Comparison of ENCODE assay signal across 9 mouse cellular contexts in genomic region chr1:55960291-55960690, GRCm38 (mm10).
DNase-seq lines count a peak whose midpoint lies in the region; TF ChIP-seq lines count a peak whose summit lies in the region.
"Had no signal": no experiment of that assay in that cellular context is flagged by ENCODE, and none has a peak within 500 bp of the region (broad histone marks: within the 10 kb centered on the region; RNA-seq: fewer than 3 reads in every experiment).

No protein-coding gene starts in this region.

- DNase-seq in CH12.LX (ENCODE audit: extremely low read depth) (peak; percentile 69), WW6 (ENCODE audit: low read depth, low spot score) (peak; percentile 11)
- peak; percentile 86 for DNase-seq in cerebellum, postnatal 14 days
- peak; percentile 64 for DNase-seq in gastrocnemius, postnatal 10 days
- peak; percentile 62 to 79 for DNase-seq in layer of hippocampus, adult 8-10 months (ENCODE audit: low spot score in 2 of 2)
- peak; percentile 57 for DNase-seq in lung, postnatal 14 days
- DNase-seq in right cerebral cortex, postnatal 10 days (ENCODE audit: low spot score in 2 of 2), result peak; percentile 88 to 92
- no peak for DNase-seq in T-cell, adult 2 months (ENCODE audit: low spot score)

- no peaks in the 10 kb centered on the region for H3K79me2 ChIP-seq in CH12.LX (replicated peaks; ENCODE audit: control insufficient read depth, extremely low read depth, insufficient read depth, poor library complexity, severe bottlenecking)

- H3K27me3 ChIP-seq in CH12.LX (replicated peaks), result no peaks in the 10 kb centered on the region

- H3K27ac ChIP-seq in CH12.LX (ENCODE audit: insufficient read depth, low read depth), result no peak overlapping the region
- H3K27ac ChIP-seq: limb, embryonic 12.5 days had no signal

- H3K4me1 ChIP-seq in CH12.LX (ENCODE audit: control insufficient read depth in 1 of 2, insufficient read depth in 2 of 2), result peaks cover 0 to 7% of the 10 kb centered on the region in 2 experiments; a peak in 2 of 4 replicates
- H3K4me1 ChIP-seq: limb, embryonic 12.5 days had no signal

- in situ Hi-C loops in CH12.LX (cut with MboI; ENCODE audit: low pct_ligation_motif_present, low pct_unique_long_range_greater_than_20kb, low sequenced_read_pairs), result no loop called here

- H3K4me3 ChIP-seq in CH12.LX (replicated peaks in 1 of 3; ENCODE audit: low read depth in 2 of 3, low read length in 2 of 3, poor library complexity in 1 of 3), result no peak overlapping the region
- H3K4me3 ChIP-seq: limb, embryonic 12.5 days had no signal

- no peak for TF ChIP-seq EP300 in CH12.LX (IDR thresholded peaks at IDR 0.05; ENCODE audit: low read length)

- no peaks in the 10 kb centered on the region for H3K9me3 ChIP-seq in CH12.LX (replicated peaks; ENCODE audit: low read length)
- H3K9me3 ChIP-seq: limb, embryonic 12.5 days had no signal

- no peak overlapping the region for H3K4me2 ChIP-seq in CH12.LX (ENCODE audit: insufficient read depth, low read depth, poor library complexity, severe bottlenecking)
- H3K4me2 ChIP-seq: limb, embryonic 12.5 days had no signal

- TF ChIP-seq POLR2A in CH12.LX (IDR thresholded peaks at IDR 0.05; ENCODE audit: low read depth, low read length), result no peak

- TF ChIP-seq CTCF in CH12.LX (conservative IDR thresholded peaks at IDR 0.05 in 1 of 2, IDR thresholded peaks at IDR 0.05 in 1 of 2; ENCODE audit: low read depth in 2 of 2, low read length in 2 of 2), result peak; percentile 82 to 84

- H3K36me3 ChIP-seq in CH12.LX (replicated peaks in 1 of 2; ENCODE audit: control insufficient read depth in 1 of 2, insufficient read depth in 1 of 2, low read length in 1 of 2), result no peaks in the 10 kb centered on the region
- H3K36me3 ChIP-seq: limb, embryonic 12.5 days had no signal

- dilution Hi-C loops in CH12.LX (cut with MboI; ENCODE audit: extremely low pct_ligation_motif_present, extremely low pct_unique_long_range_greater_than_20kb, low sequenced_read_pairs), result no loop called here

- TF ChIP-seq RAD21 in CH12.LX (IDR thresholded peaks at IDR 0.05; ENCODE audit: low read depth, low read length), result peak; percentile 87

- H3K9ac ChIP-seq in CH12.LX (ENCODE audit: insufficient read depth, low read depth), result no peak overlapping the region
- H3K9ac ChIP-seq: limb, embryonic 12.5 days had no signal

TF ChIP-seq in CH12.LX, 34 proteins besides CTCF, POLR2A, EP300 and RAD21:
- TF ChIP-seq ZKSCAN1 (IDR thresholded peaks at IDR 0.05; ENCODE audit: borderline replicate concordance, low read depth, low read length) (no peak), NRF1 (IDR thresholded peaks at IDR 0.05; ENCODE audit: low read depth, low read length) (no peak), HCFC1 (IDR thresholded peaks at IDR 0.05; ENCODE audit: low read depth, low read length) (no peak), SMC3 (IDR thresholded peaks at IDR 0.05; ENCODE audit: low read depth, low read length) (peak; percentile 69)
